ENCODE assay signal across 7 mouse cellular contexts in genomic region chr12:10597976-10598746, GRCm38 (mm10).
DNase-seq lines count a peak whose midpoint lies in the region; ATAC-seq and TF ChIP-seq lines count a peak whose summit lies in the region.

No protein-coding gene starts in this region.

- H3K4me2 ChIP-seq in hindbrain, embryonic 12.5 days (replicated peaks), result no peak overlapping the region
- no peak overlapping the region for H3K4me2 ChIP-seq in stomach, embryonic 16.5 days (ENCODE audit: low read depth, low read length)

- H3K36me3 ChIP-seq in G1E (replicated peaks), result no peaks in the 10 kb centered on the region
- H3K36me3 ChIP-seq in hindbrain, embryonic 12.5 days, result no peaks in the 10 kb centered on the region
- H3K36me3 ChIP-seq in stomach, embryonic 16.5 days (ENCODE audit: control insufficient read depth, insufficient read depth, low read length), result no peaks in the 10 kb centered on the region

- ATAC-seq in G1E (ENCODE audit: extremely low read depth, insufficient number of reproducible peaks, low FRiP score, poor library complexity, severe bottlenecking), result no peak
- ATAC-seq in hindbrain, embryonic 12.5 days (ENCODE audit: low FRiP score), result peak; percentile 67; the same call in 1 of the 2 replicates
- ATAC-seq in stomach, embryonic 16.5 days (ENCODE audit: insufficient read depth, low FRiP score), result peak; percentile 7; the same call in 1 of the 2 replicates

- WGBS in hindbrain, embryonic 12.5 days, result 18% methylated on average over 7 of the region's 7 CpGs
- 11% methylated on average over 7 of the region's 7 CpGs for WGBS in stomach, embryonic 16.5 days

- DNase-seq in G1E (ENCODE audit: low spot score), result no peak
- peak; percentile 73 for DNase-seq in adrenal gland, postnatal 10 days
- DNase-seq in embryo, embryonic 9.5 days (ENCODE audit: extremely low spot score), result peak; percentile 64
- DNase-seq in layer of hippocampus, postnatal 25 days (ENCODE audit: extremely low spot score in 1 of 2, low spot score in 1 of 2), result peak; percentile 53 to 81
- peak; percentile 74 for DNase-seq in mesoderm, embryonic 11.5 days (ENCODE audit: low read depth, low spot score)

- peak; percentile 59; the same call in 1 of the 2 replicates for TF ChIP-seq CTCF in G1E (IDR thresholded peaks at IDR 0.05; ENCODE audit: low read depth, low read length)

- no peaks in the 10 kb centered on the region for H3K9me3 ChIP-seq in G1E (replicated peaks)
- H3K9me3 ChIP-seq in hindbrain, embryonic 12.5 days (replicated peaks), result no peaks in the 10 kb centered on the region
- no peaks in the 10 kb centered on the region for H3K9me3 ChIP-seq in stomach, embryonic 16.5 days (replicated peaks; ENCODE audit: control insufficient read depth, low read length)

- H3K4me1 ChIP-seq in G1E (ENCODE audit: insufficient read depth, low read depth, low read length), result no peaks in the 10 kb centered on the region
- H3K4me1 ChIP-seq in hindbrain, embryonic 12.5 days, result no peaks in the 10 kb centered on the region
- H3K4me1 ChIP-seq in stomach, embryonic 16.5 days (ENCODE audit: control insufficient read depth, insufficient read depth, low read length), result no peaks in the 10 kb centered on the region

- no peak overlapping the region for H3K27ac ChIP-seq in hindbrain, embryonic 12.5 days
- H3K27ac ChIP-seq in stomach, embryonic 16.5 days (ENCODE audit: low read length), result no peak overlapping the region

- no peak overlapping the region for H3K9ac ChIP-seq in hindbrain, embryonic 12.5 days
- no peak overlapping the region for H3K9ac ChIP-seq in stomach, embryonic 16.5 days (ENCODE audit: low read length)

- H3K4me3 ChIP-seq in G1E (ENCODE audit: low read depth, low read length), result no peak overlapping the region
- no peak overlapping the region for H3K4me3 ChIP-seq in hindbrain, embryonic 12.5 days
- no peak overlapping the region for H3K4me3 ChIP-seq in stomach, embryonic 16.5 days (replicated peaks; ENCODE audit: low read length)

- no peaks in the 10 kb centered on the region for H3K27me3 ChIP-seq in G1E (ENCODE audit: insufficient read depth, low read length)
- H3K27me3 ChIP-seq in hindbrain, embryonic 12.5 days, result no peaks in the 10 kb centered on the region
- H3K27me3 ChIP-seq in stomach, embryonic 16.5 days (ENCODE audit: control insufficient read depth, insufficient read depth, low read length), result no peaks in the 10 kb centered on the region
